In genomic region chr4:99199757-99200251, GRCm38 (mm10) we compare ENCODE assay signal across 9 mouse cellular contexts. TPM values are rescaled to one million over a fixed set of nuclear protein-coding genes. Genes with fewer than 3 reads are reported as not detected.
DNase-seq lines count a peak whose midpoint lies in the region; ATAC-seq and TF ChIP-seq lines count a peak whose summit lies in the region.
"Had no signal": no experiment of that assay in that cellular context is flagged by ENCODE, and none has a peak within 500 bp of the region (broad histone marks: within the 10 kb centered on the region; RNA-seq: fewer than 3 reads in every experiment).

No protein-coding gene starts in this region.

- H3K4me2 ChIP-seq in hindbrain, postnatal 0 days (ENCODE audit: low read depth, low read length), result no peak overlapping the region
- H3K4me2 ChIP-seq: embryonic facial prominence, embryonic 15.5 days had no signal

- H3K27me3 ChIP-seq in hindbrain, postnatal 0 days (ENCODE audit: insufficient read depth, low read length), result no peaks in the 10 kb centered on the region
- H3K27me3 ChIP-seq: embryonic facial prominence, embryonic 15.5 days had no signal

- no peak overlapping the region for H3K27ac ChIP-seq in hindbrain, postnatal 0 days
- H3K27ac ChIP-seq: embryonic facial prominence, embryonic 15.5 days had no signal

- no peak for TF ChIP-seq CTCF in hindbrain, postnatal 0 days (IDR thresholded peaks at IDR 0.05; ENCODE audit: low read depth)

- intact Hi-C loops in heart, postnatal 25 days (cut with DNase I), result no loop called here

- H3K9me3 ChIP-seq in hindbrain, postnatal 0 days (ENCODE audit: low read length), result no peaks in the 10 kb centered on the region
- H3K9me3 ChIP-seq: embryonic facial prominence, embryonic 15.5 days had no signal

- peak; percentile 35 to 37 for DNase-seq in heart, adult 18-20 months
- DNase-seq in heart, postnatal 25 days (ENCODE audit: low spot score), result no peak
- peak; percentile 84 for DNase-seq in MEL-GATA-1-ER (ENCODE audit: extremely low read depth, low read depth)
- DNase-seq in hindbrain, postnatal 0 days (ENCODE audit: low spot score), result no peak
- DNase-seq in layer of hippocampus, adult 9-10 months (ENCODE audit: low spot score), result no peak
- no peak for DNase-seq in thymus, postnatal 0 days (ENCODE audit: low spot score)

- H3K4me3 ChIP-seq in hindbrain, postnatal 0 days (ENCODE audit: low read length), result no peak overlapping the region
- H3K4me3 ChIP-seq: embryonic facial prominence, embryonic 15.5 days had no signal

- WGBS in hindbrain, postnatal 0 days, result 75% methylated on average over 13 of the region's 13 CpGs

- H3K4me1 ChIP-seq in hindbrain, postnatal 0 days (ENCODE audit: insufficient read depth, low read length), result no peaks in the 10 kb centered on the region

- H3K9ac ChIP-seq in hindbrain, postnatal 0 days (replicated peaks; ENCODE audit: low read length), result no peak overlapping the region
- H3K9ac ChIP-seq: embryonic facial prominence, embryonic 15.5 days had no signal

- no peaks in the 10 kb centered on the region for H3K36me3 ChIP-seq in hindbrain, postnatal 0 days (ENCODE audit: insufficient read depth, low read length)
- H3K36me3 ChIP-seq: embryonic facial prominence, embryonic 15.5 days had no signal

- peak; percentile 77 to 89 for ATAC-seq in hematopoietic stem cell, adult 5-6 weeks (replicated peaks in 1 of 2; ENCODE audit: insufficient read depth in 1 of 2, low FRiP score in 2 of 2, low TSS enrichment in 1 of 2, low read depth in 1 of 2, poor library complexity in 2 of 2, severe bottlenecking in 2 of 2)
- peak; percentile 84 for ATAC-seq in megakaryocyte-erythroid progenitor cell, adult 5-6 weeks (replicated peaks; ENCODE audit: low FRiP score, low TSS enrichment, poor library complexity, severe bottlenecking)
- no peak for ATAC-seq in hindbrain, postnatal 0 days

RNA-seq across cellular contexts. Expression of gene Atg4c, which starts 6.1 kb away (rescaled TPM):
- total RNA-seq in heart, adult 18-20 months (2021), result 1 to 10 TPM; 5.7 to 6.3 TPM
- total RNA-seq in heart, postnatal 25 days (2021), result 1 to 10 TPM; 3.7 to 4.7 TPM
- total RNA-seq in hematopoietic stem cell, adult 5-6 weeks (2017), result 12.3 and 15.5 TPM in 2 replicates
- total RNA-seq in megakaryocyte-erythroid progenitor cell, adult 5-6 weeks (2014; fragmentation: Nextera tagmentation), result 10.2 and 22.9 TPM in 2 replicates
- total RNA-seq in megakaryocyte-erythroid progenitor cell, adult 5-6 weeks (2017), result 3.4 and 4.7 TPM in 2 replicates
- total RNA-seq in hindbrain, postnatal 0 days (2014; rRNA removed), result 9.9 and 17.9 TPM in 2 replicates
- 14.9 and 15.6 TPM in 2 replicates for polyA plus RNA-seq in hindbrain, postnatal 0 days (2015; fragmentation: Nextera tagmentation; extraction: Ambion mirVana)
- 3.9 and 4.4 TPM in 2 replicates for polyA plus RNA-seq in thymus, postnatal 0 days (2015; fragmentation: Nextera tagmentation; extraction: Ambion mirVana)

Comparison
In these comparisons a context has a peak if more than half of its experiments do, and no peak if none do; other contexts are left out.
1. DNase-seq: peak in heart, adult 18-20 months (2 of 2) and MEL-GATA-1-ER (single experiment); none in heart, postnatal 25 days (single experiment), hindbrain, postnatal 0 days (single experiment), layer of hippocampus, adult 9-10 months (single experiment) and thymus, postnatal 0 days (single experiment).